Mouse (Mus musculus) heart, adult 2 months (tissue): Measurements from ENCODE around the gene Trio.

Experiments used
- CTCF ChIP-seq: fragments of 200-600 bp; IDR thresholded peaks from 2 replicates; pipeline ENCODE4 v1.8.1; 2022; ENCODE audit warnings: antibody characterized with exemption, mild to moderate bottlenecking, moderate library complexity
- POLR2A ChIP-seq: fragments of 200-500 bp; IDR thresholded peaks from 2 replicates; pipeline ENCODE4 v1.6.1; 2011; ENCODE audit warnings: mild to moderate bottlenecking, low read depth, low read length, control low read depth; ENCODE audit not compliant: insufficient read depth

- TF ChIP-seq POLR2A (no peak), CTCF (no peak)
Measured at GRCm38 (mm10) chr15:27802243-27802642, 223.4 kb downstream of the Trio start.
